Mouse (Mus musculus): ENCODE data around the gene Sp7. TPM values are rescaled to one million over a fixed set of nuclear protein-coding genes. Genes with fewer than 3 reads are reported as not detected.

The Sp7 gene
- 1.4 and 1.7 TPM in 2 replicates for polyA plus RNA-seq (2016; fragmentation: Nextera tagmentation; extraction: Ambion mirVana)

DNA sequence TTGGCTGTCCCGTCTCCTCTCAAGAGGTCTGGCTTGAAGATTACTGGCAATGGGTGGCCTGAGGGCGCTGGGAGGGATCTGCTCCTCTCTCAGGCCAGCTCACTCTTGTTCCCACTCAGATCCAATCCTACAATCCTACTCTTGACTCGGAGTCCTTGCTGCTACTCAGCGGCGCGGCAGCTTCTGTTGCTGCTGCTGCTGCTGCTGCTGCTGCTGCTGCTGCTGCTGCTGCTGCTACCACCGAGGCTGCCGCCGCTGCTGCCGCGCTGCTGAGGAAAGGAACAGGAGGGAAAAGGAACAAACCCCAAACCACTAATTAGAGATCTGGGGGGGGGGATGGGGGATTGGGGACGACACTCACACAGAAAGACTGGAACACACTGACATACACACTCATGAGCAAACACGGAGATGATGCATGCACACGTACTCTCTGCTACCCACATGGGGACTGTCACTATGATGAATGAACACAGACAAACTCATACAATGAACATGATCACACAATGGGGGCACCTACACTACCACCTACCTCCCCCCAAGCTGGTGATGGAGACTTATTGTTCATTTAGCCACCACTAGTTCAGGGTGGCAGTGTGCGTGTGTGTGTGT, at the start of gene Sp7:
TSS of gene Sp7 (minus strand) at position 450 of the 612 bp plus-strand sequence.
- Histone ChIP-seq H3K27me3 (replicated peaks; ENCODE audit: low read depth, poor library complexity, severe bottlenecking) (peaks cover 86% of the 10 kb centered on the region), H3K36me3 (replicated peaks) (no peaks in the 10 kb centered on the region), H3K4me1 (peaks cover 52% of the 10 kb centered on the region), H3K4me3 (peak within 1 kb of the TSS; percentile 54), H3K9me3 (no peaks in the 10 kb centered on the region), H3K27ac (replicated peaks) (peak within 1 kb of the TSS; percentile 74)
- DNase-seq (ENCODE audit: low spot score), result peak; percentile 55
- 6% methylated on average over 15 of the region's 15 CpGs for WGBS

DNA sequence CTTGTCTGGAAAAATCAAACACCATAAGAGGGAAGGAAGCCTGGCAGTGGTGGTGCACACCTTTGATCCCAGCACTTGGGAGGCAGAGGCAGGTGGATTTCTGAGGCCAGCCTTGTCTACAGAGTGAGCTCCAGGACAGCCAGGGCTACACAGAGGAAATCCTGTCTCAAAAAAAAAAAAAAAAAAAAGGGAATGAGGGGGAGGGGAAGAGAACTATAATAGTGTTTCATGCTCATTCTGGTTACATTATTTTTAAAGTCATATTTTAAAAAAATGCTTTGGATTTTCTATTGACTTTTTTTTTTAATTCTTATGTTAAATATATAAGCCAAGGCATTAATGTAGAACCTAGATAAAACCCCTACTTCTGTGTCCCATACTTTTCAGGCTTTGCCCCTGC, 46.7 kb upstream of the Sp7 start:
- H3K27ac ChIP-seq (replicated peaks), result no peak overlapping the region
- peaks cover 99% of the 10 kb centered on the region for H3K36me3 ChIP-seq (replicated peaks)
- peaks cover 20% of the 10 kb centered on the region for H3K4me1 ChIP-seq
- no peak overlapping the region for H3K4me3 ChIP-seq
- DNase-seq (ENCODE audit: low spot score), result no peak
- no peaks in the 10 kb centered on the region for H3K9me3 ChIP-seq
- no peaks in the 10 kb centered on the region for H3K27me3 ChIP-seq (replicated peaks; ENCODE audit: low read depth, poor library complexity, severe bottlenecking)

DNA sequence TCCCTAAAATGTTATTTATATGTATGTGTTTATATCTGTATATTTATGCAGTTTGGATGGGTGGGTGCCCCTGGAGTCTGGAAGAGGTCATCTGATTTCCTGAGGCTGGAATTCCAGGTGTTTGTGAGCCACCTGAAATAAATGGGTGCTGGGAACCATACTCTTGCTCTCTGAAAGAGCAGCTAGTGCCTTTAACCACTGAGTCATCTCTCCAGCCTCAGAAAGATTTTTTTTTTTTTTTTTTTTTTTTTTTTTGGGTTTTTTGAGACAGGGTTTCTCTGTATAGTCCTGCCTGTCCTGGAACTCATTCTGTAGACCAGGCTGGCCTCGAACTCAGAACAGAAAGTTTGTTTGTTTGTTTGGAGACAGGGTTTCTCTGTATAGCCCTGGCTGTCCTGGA, 44.1 kb upstream of the Sp7 start:
- H3K27me3 ChIP-seq (replicated peaks; ENCODE audit: low read depth, poor library complexity, severe bottlenecking), result no peaks in the 10 kb centered on the region
- peak overlapping the region; percentile 38; the same call in 1 of the 2 replicates for H3K4me3 ChIP-seq
- no peak for DNase-seq (ENCODE audit: low spot score)
- H3K4me1 ChIP-seq, result peaks cover 39% of the 10 kb centered on the region
- H3K27ac ChIP-seq (replicated peaks), result no peak overlapping the region
- H3K9me3 ChIP-seq, result no peaks in the 10 kb centered on the region
- H3K36me3 ChIP-seq (replicated peaks), result peaks cover 87% of the 10 kb centered on the region
- 94% methylated on average over 1 of the region's 1 CpGs for WGBS

DNA sequence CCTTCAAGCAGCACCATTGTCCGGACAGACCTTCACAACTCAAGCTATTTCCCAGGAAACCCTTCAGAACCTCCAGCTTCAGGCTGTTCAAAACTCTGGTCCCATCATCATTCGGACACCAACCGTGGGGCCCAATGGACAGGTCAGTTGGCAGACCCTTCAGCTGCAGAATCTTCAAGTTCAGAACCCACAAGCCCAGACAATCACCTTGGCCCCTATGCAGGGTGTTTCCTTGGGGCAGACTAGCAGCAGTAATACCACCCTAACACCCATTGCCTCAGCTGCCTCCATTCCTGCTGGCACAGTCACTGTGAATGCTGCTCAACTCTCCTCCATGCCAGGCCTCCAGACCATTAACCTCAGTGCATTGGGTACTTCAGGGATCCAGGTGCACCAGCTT, 42.3 kb upstream of the Sp7 start:
- peak overlapping the region; percentile 38 for H3K4me3 ChIP-seq

DNA sequence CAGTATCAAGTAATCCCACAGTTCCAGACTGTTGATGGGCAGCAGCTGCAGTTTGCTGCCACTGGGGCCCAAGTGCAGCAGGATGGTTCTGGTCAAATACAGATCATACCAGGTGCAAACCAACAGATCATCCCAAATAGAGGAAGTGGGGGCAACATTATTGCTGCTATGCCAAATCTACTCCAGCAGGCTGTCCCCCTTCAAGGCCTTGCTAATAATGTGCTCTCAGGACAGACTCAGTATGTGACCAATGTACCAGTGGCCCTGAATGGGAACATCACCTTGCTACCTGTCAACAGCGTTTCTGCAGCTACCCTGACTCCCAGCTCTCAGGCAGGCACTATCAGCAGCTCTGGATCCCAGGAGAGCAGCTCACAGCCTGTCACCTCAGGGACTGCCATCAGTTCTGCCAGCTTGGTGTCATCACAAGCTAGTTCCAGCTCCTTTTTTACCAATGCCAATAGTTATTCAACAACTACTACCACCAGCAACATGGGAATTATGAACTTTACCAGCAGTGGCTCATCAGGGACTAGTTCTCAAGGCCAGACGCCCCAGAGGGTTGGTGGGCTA, 41.7 kb upstream of the Sp7 start:
- WGBS, result 86% methylated on average over 2 of the region's 2 CpGs

More for the DNA sequence above, 42.3 kb upstream of the Sp7 start:
- no peak overlapping the region for H3K27ac ChIP-seq (replicated peaks)
- H3K9me3 ChIP-seq, result no peaks in the 10 kb centered on the region
- no peaks in the 10 kb centered on the region for H3K27me3 ChIP-seq (replicated peaks; ENCODE audit: low read depth, poor library complexity, severe bottlenecking)
- 94% methylated on average over 3 of the region's 3 CpGs for WGBS
- no peak for DNase-seq (ENCODE audit: low spot score)
- H3K36me3 ChIP-seq (replicated peaks), result peaks cover 69% of the 10 kb centered on the region
- H3K4me1 ChIP-seq, result peaks cover 42% of the 10 kb centered on the region

DNA sequence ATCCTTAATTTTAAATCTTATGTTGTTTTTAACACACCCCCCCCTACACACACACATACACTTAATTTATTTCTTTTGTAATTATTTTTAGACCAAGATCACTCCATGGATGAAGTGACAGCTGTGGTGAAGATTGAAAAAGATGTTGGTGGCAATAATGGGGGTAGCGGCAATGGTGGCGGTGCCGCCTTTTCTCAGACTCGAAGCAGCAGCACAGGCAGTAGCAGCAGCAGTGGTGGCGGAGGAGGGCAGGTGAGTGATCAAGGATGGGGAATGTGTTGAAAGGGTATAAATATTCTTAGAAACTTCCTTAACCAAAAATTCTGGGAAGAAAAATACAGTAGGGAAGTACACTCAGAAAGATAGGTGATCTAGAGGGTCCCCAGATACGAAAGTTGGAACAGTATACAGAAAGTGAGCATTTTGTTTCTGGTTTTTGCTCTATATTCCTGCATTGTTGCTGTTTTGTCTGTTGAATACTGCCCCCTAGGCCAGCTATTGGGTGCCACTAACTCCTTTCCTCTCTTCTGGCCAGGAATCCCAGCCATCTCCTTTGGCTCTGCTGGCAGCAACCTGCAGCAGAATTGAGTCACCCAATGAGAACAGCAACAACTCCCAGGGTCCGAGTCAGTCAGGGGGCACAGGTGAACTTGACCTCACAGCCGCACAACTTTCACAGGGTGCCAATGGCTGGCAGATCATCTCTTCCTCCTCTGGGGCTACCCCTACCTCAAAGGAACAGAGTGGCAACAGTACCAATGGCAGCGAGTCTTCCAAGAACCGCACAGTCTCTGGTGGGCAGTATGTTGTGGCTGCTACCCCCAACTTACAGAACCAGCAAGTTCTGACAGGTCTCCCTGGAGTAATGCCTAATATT, 40.9 kb upstream of the Sp7 start:
- Histone ChIP-seq H3K9me3 (no peaks in the 10 kb centered on the region), H3K4me3 (peak overlapping the region; percentile 86; the same call in 1 of the 2 replicates), H3K36me3 (replicated peaks) (peaks cover 56% of the 10 kb centered on the region), H3K27me3 (replicated peaks; ENCODE audit: low read depth, poor library complexity, severe bottlenecking) (no peaks in the 10 kb centered on the region), H3K4me1 (peaks cover 42% of the 10 kb centered on the region), H3K27ac (replicated peaks) (no peak overlapping the region)
- no peak for DNase-seq (ENCODE audit: low spot score)
- 97% methylated on average over 10 of the region's 10 CpGs for WGBS

More for the DNA sequence above, 41.7 kb upstream of the Sp7 start:
- DNase-seq (ENCODE audit: low spot score), result no peak
- Histone ChIP-seq H3K27me3 (replicated peaks; ENCODE audit: low read depth, poor library complexity, severe bottlenecking) (no peaks in the 10 kb centered on the region), H3K4me1 (peaks cover 42% of the 10 kb centered on the region), H3K36me3 (replicated peaks) (peaks cover 63% of the 10 kb centered on the region), H3K27ac (replicated peaks) (no peak overlapping the region), H3K4me3 (peak overlapping the region; percentile 38), H3K9me3 (no peaks in the 10 kb centered on the region)

DNA sequence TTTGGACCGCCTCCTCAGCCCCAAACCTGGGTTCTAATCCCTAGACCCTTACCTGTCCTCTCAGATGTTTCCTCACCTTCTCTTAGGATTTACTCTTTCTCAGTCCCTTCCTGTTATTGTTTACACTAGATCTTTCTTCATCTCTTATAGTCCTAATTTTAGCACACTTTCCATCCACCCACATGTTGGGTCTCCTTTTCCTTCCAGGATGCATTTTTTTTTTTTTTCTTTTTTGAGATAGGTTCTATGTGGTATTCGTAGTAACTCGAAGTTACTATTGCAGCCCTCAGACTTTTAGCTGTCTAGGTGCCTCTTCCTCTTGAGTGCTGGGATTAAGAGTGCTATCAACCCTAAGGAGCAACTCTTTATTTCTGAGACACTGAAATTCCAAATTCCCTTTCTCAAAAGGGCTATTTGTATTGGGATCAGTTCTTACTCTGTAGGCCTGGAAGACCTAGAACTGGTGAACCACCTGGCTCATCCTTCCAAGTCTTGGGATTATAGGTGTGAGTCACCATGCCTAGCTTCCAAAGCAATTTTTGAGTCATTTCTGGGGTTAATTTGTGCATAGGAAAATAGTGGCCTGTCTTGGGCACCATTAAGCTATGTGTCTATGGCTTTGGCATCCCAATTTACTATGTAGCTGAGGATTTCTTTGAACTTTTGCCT, 40.1 kb upstream of the Sp7 start:
- DNase-seq (ENCODE audit: low spot score), result no peak
- peak overlapping the region; percentile 86 for H3K4me3 ChIP-seq
- 29% methylated on average over 3 of the region's 3 CpGs for WGBS
- H3K9me3 ChIP-seq, result no peaks in the 10 kb centered on the region
- H3K4me1 ChIP-seq, result peaks cover 42% of the 10 kb centered on the region
- H3K27me3 ChIP-seq (replicated peaks; ENCODE audit: low read depth, poor library complexity, severe bottlenecking), result no peaks in the 10 kb centered on the region
- peaks cover 47% of the 10 kb centered on the region for H3K36me3 ChIP-seq (replicated peaks)
- peak overlapping the region; percentile 99 for H3K27ac ChIP-seq (replicated peaks)

DNA sequence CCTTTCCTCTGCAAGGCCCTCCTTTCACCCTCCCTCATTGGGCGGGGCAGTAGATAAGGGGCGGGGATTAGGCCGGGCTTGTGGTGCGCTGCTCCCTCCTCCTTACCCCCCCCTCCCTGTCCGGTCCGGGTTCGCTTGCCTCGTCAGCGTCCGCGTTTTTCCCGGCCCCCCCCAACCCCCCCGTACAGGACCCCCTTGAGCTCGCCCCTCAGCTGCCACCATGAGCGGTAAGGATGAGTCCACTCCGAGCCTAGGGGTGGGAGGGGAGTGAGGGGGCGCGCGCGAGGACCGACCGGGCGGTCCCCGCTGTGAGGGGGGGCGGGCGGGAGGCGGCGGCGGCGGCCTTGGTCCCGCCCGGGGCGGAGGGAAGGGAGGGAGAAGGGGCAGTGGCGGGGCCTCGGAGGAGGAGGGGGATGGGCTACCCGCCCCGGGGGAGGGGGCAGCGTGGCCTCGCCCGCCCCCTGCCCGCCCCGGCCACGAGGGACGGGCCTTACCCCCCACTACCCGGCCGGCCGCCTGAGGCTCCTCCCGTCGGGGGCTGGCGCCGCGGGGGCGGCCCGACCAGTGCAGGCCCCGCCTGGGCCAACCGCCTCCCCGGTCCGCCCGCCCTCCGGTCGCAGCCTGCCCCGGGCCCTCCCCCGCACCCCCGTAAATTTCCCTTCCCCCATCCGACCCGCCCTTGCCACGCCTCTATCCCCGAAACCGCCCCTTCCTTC, 39.4 kb upstream of the Sp7 start:
- WGBS, result under 1% methylated on average over 53 of the region's 69 CpGs
- DNase-seq (ENCODE audit: low spot score), result peak; percentile 99
- Histone ChIP-seq H3K27ac (replicated peaks) (peak overlapping the region; percentile 99), H3K9me3 (no peaks in the 10 kb centered on the region), H3K4me1 (peaks cover 45% of the 10 kb centered on the region), H3K27me3 (replicated peaks; ENCODE audit: low read depth, poor library complexity, severe bottlenecking) (no peaks in the 10 kb centered on the region), H3K36me3 (replicated peaks) (peaks cover 40% of the 10 kb centered on the region), H3K4me3 (peak overlapping the region; percentile 86)

DNA sequence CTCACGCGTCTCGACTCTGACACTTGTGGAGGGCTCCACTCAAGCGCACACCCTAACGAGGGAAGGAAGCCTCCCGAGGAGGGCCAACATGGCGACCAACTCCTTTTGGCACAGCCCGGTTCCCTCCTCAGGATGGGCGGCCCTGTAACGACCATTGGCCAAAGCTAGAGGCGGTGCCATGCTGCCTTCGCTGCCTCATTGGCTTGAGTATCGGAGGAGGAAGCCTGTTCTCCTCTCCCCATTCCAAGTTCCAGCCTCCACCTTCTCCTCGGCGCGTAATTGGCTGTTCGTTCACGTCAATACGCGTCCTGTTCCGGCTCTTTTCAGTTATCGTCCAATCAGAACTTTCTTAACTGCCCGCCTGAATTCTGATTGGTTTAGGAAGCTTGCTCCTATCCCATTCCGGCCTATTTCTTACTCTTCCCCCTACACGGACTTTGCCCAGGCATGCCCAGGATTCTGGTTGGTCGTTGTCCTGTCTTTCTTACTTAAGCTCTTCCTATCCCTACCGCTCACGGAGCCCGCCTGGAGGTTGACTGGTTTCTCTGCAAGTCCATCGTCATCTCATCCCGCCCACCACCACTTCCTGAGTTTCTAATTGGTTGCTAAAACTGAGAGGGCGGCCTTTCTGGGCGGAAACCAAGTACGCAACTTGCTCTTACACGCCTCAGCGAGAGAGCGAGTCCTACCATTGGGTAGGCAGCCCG, 38.7 kb upstream of the Sp7 start, which contains the start of gene Sp1:
TSS of gene Sp1 (plus strand) at position 655 of the 707 bp plus-strand sequence.
- H3K27ac ChIP-seq (replicated peaks), result peak within 1 kb of the TSS; percentile 99
- H3K27me3 ChIP-seq (replicated peaks; ENCODE audit: low read depth, poor library complexity, severe bottlenecking), result no peaks in the 10 kb centered on the region
- H3K4me1 ChIP-seq, result peaks cover 51% of the 10 kb centered on the region
- peaks cover 33% of the 10 kb centered on the region for H3K36me3 ChIP-seq (replicated peaks)
- H3K4me3 ChIP-seq, result peak within 1 kb of the TSS; percentile 86
- peak; percentile 96 for DNase-seq (ENCODE audit: low spot score)
- WGBS, result under 1% methylated on average over 38 of the region's 38 CpGs
- H3K9me3 ChIP-seq, result no peaks in the 10 kb centered on the region

DNA sequence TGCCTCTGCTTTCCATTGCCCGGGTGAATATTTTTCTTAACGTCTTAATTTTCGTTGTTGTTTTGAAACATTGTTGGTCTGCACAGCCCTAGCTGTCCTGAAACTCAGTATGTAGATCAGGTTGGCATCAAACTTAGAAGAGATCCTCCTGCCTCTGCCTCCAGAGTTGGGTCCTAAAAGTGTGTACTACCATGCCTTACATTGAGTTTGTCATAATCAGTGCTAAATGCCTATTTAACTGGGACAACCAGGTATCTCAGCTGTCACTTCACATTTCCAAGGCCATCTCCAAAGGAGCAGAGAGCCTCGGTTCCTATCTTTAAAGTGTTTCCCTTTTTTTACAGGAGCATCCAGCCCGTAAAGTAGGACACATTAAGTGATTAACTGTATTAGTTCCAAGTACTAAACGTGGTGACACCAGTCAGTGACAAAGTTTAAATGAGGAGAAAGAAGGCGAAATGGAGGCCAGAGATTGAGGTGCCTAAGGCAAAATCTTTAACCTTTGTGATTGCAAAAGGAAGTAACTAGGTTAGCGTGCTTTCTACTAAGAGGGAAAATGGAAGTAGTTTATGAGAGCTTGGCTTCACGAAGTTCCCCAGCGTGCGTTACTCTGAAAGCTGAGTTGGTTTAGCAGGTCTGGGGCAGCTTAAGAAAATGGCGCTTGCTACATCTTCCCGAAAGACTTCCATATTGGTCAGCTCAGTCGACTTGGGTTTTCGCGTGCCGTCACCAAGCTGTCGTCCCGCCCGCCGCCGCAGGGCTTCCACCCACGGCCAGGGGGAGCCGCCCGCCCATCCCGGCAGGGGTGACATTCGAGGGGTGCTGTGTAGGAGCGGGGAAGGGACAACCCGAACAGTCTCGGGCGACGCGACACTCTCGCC, 37.9 kb upstream of the Sp7 start:
- peak overlapping the region; percentile 86 for H3K4me3 ChIP-seq
- 17% methylated on average over 34 of the region's 34 CpGs for WGBS
- H3K36me3 ChIP-seq (replicated peaks), result peaks cover 25% of the 10 kb centered on the region
- no peaks in the 10 kb centered on the region for H3K9me3 ChIP-seq
- H3K27ac ChIP-seq (replicated peaks), result peak overlapping the region; percentile 99
- no peaks in the 10 kb centered on the region for H3K27me3 ChIP-seq (replicated peaks; ENCODE audit: low read depth, poor library complexity, severe bottlenecking)
- H3K4me1 ChIP-seq, result peaks cover 51% of the 10 kb centered on the region
- no peak for DNase-seq (ENCODE audit: low spot score)

DNA sequence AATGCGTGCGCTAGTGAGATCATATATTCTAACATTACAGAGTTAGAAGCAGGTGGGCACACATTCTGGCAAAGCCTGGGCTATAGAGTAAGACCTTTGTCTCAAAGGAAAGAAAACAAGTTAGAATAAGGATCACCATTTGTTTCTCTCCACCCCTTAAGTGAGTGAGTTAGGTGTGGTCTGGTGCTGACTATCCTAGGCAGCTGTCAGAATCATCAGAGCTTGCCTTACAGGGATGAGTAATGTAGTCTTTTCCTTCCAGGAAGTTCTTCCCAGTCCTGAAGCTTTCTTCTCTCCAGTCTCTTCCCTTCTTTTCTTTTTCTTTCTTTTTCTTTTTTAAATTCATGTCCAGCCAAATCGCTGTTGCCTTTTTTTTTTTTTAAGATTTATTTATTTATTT, 35.2 kb upstream of the Sp7 start:
- no peak overlapping the region for H3K4me3 ChIP-seq
- no peak for DNase-seq (ENCODE audit: low spot score)
- H3K27ac ChIP-seq (replicated peaks), result no peak overlapping the region
- H3K9me3 ChIP-seq, result no peaks in the 10 kb centered on the region
- peaks cover 43% of the 10 kb centered on the region for H3K4me1 ChIP-seq
- WGBS, result 97% methylated on average over 3 of the region's 3 CpGs
- H3K27me3 ChIP-seq (replicated peaks; ENCODE audit: low read depth, poor library complexity, severe bottlenecking), result no peaks in the 10 kb centered on the region
- H3K36me3 ChIP-seq (replicated peaks), result no peaks in the 10 kb centered on the region

All from embryonic facial prominence, embryonic 10.5 days (tissue).